Mouse (Mus musculus) gastrocnemius, postnatal 14 days (tissue): Measurements from ENCODE around the gene Zzef1. TPM values are rescaled to one million over a fixed set of nuclear protein-coding genes. Genes with fewer than 3 reads are reported as not detected.
A peak's percentile ranks its signal among the peaks of the same experiment; 100 is the strongest.

Source experiments
- DNase-seq: peaks from one replicate; pipeline ENCODE4 v3.0.0; 2021; ENCODE audit warnings: mixed read lengths
- intact Hi-C: fragments of 180-260 bp; cut with DNase I; formaldehyde crosslinking; loops from one replicate; pipeline ENCODE4 v1.15.1; 2025; ENCODE audit warnings: low total_unique reads
- total RNA-seq, 2 experiments: library from RNA; stranded (reverse); gene quantifications; 2 replicates each; pipeline ENCODE4 v1.2.3; 2021

The Zzef1 gene
- total RNA-seq, 2 experiments from 2014 or later = 13.2 to 14.2 TPM

- no peak for DNase-seq
- intact Hi-C loops = no loop called here
Observed at GRCm38 (mm10) chr11:72856764-72857163, 60.7 kb downstream of the Zzef1 start.

GRCm38 (mm10) chr11:72861236-72861635, 65.2 kb downstream of the Zzef1 start:
- intact Hi-C loops = no loop called here
- no peak for DNase-seq

- intact Hi-C loops = no loop called here
- DNase-seq = no peak
Observed at GRCm38 (mm10) chr11:72866446-72866845, 70.4 kb downstream of the Zzef1 start.

- DNase-seq = no peak
- intact Hi-C loops = no loop called here
Observed at GRCm38 (mm10) chr11:72872061-72872460, 76.0 kb downstream of the Zzef1 start.

GRCm38 (mm10) chr11:72892623-72893022, 96.6 kb downstream of the Zzef1 start:
- no peak for DNase-seq
- intact Hi-C loops = no loop called here

- no peak for DNase-seq
Observed at GRCm38 (mm10) chr11:72908391-72908790, 112.4 kb downstream of the Zzef1 start.

GRCm38 (mm10) chr11:72917299-72917996, 121.4 kb downstream of the Zzef1 start:
- intact Hi-C loops = no loop called here
- DNase-seq = no peak

More at GRCm38 (mm10) chr11:72908391-72908790, 112.4 kb downstream of the Zzef1 start:
- intact Hi-C loops = no loop called here

- DNase-seq = no peak
- intact Hi-C loops = no loop called here
Observed at GRCm38 (mm10) chr11:72923116-72923515, 127.1 kb downstream of the Zzef1 start.

GRCm38 (mm10) chr11:72924458-72924857, 128.4 kb downstream of the Zzef1 start:
- no peak for DNase-seq

GRCm38 (mm10) chr11:72925067-72925466, 129.0 kb downstream of the Zzef1 start:
- intact Hi-C loops = no loop called here
- no peak for DNase-seq

More at GRCm38 (mm10) chr11:72924458-72924857, 128.4 kb downstream of the Zzef1 start:
- intact Hi-C loops = no loop called here

- intact Hi-C loops = loop anchor here (2.0 kb wide), 1 partner anchor 74 kb away; no protein-coding TSS in a partner anchor
- peak; percentile 61 for DNase-seq
Observed at GRCm38 (mm10) chr11:72926226-72926890, 130.3 kb downstream of the Zzef1 start.

- intact Hi-C loops = no loop called here
- DNase-seq = no peak
Observed at GRCm38 (mm10) chr11:72928516-72928915, 132.5 kb downstream of the Zzef1 start.

- no peak for DNase-seq
- intact Hi-C loops = no loop called here
Observed at GRCm38 (mm10) chr11:72940208-72941143, 144.4 kb downstream of the Zzef1 start.

- intact Hi-C loops = no loop called here
- no peak for DNase-seq
Observed at GRCm38 (mm10) chr11:72944996-72945793, 149.2 kb downstream of the Zzef1 start.

GRCm38 (mm10) chr11:72945875-72946559, 150.0 kb downstream of the Zzef1 start:
- DNase-seq = no peak
- intact Hi-C loops = no loop called here

- DNase-seq = no peak
Observed at GRCm38 (mm10) chr11:72946560-72947119, 150.6 kb downstream of the Zzef1 start.

GRCm38 (mm10) chr11:72947840-72948239, 151.8 kb downstream of the Zzef1 start:
- intact Hi-C loops = no loop called here
- no peak for DNase-seq

More at GRCm38 (mm10) chr11:72946560-72947119, 150.6 kb downstream of the Zzef1 start:
- intact Hi-C loops = no loop called here

- DNase-seq = no peak
- intact Hi-C loops = no loop called here
Observed at GRCm38 (mm10) chr11:72948254-72948653, 152.2 kb downstream of the Zzef1 start.
